Mouse (Mus musculus): ENCODE measurements around the gene Il1r2. TPM values are rescaled to one million over a fixed set of nuclear protein-coding genes. Genes with fewer than 3 reads are reported as not detected.

Gene Il1r2
- 7.4 and 11.0 TPM in 2 replicates for polyA plus RNA-seq (2015; fragmentation: Nextera tagmentation; extraction: Ambion mirVana)

GRCm38 (mm10) chr1:40073779-40074178, at the start of gene Il1r2:
Il1r2 (plus strand) TSS chr1:40074079.

Other genes starting within 250 kb of the Il1r2 start
- 11.8 and 13.8 TPM in 2 replicates for gene Map4k4, start 173.2 kb upstream of the Il1r2 start, polyA plus RNA-seq (2015; fragmentation: Nextera tagmentation; extraction: Ambion mirVana)
- 10.0 and 13.0 TPM in 2 replicates for gene Il1r1, start 151.0 kb downstream of the Il1r2 start, polyA plus RNA-seq (2015; fragmentation: Nextera tagmentation; extraction: Ambion mirVana)